Mouse (Mus musculus): ENCODE data around the gene Sectm1a.

Gene Sectm1a

DNA sequence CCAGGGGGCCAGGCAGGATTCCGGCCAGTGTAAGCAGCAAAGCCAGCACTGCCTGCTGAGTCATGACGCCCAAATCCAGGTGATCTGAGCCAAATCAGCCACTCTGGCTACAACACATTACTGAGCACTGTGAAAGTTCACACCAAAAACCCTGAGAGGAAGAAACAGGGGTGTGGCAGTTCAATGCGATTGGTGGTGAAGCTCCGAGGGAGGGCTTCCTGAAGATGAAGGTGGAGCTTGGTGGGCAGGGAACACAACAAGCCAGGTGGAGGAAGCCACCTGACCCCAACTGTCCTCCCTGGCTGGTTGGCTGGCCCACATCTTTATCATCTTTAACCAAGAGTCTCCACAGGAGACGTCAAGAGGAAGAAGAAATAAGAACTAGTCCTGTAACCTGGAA lies 41.7 kb downstream of the Sectm1a start, which contains the start of gene Cd7:
Cd7 (minus strand) TSS at position 117 of the 400 bp plus-strand sequence.
- POLR2A ChIA-PET = interaction anchor here in 1 of 4 experiments (1.3 kb wide), 1 partner anchor 319 kb away, joined by 5 read pairs; no protein-coding TSS in a partner anchor
- CTCF ChIA-PET = interaction anchor here (0.9 to 1.7 kb wide), 7 partner anchors 14 to 318 kb away, joined by 3 to 4 read pairs (median 4); partner anchors contain the start of gene Rac3 (in 1 of the 4)

DNA sequence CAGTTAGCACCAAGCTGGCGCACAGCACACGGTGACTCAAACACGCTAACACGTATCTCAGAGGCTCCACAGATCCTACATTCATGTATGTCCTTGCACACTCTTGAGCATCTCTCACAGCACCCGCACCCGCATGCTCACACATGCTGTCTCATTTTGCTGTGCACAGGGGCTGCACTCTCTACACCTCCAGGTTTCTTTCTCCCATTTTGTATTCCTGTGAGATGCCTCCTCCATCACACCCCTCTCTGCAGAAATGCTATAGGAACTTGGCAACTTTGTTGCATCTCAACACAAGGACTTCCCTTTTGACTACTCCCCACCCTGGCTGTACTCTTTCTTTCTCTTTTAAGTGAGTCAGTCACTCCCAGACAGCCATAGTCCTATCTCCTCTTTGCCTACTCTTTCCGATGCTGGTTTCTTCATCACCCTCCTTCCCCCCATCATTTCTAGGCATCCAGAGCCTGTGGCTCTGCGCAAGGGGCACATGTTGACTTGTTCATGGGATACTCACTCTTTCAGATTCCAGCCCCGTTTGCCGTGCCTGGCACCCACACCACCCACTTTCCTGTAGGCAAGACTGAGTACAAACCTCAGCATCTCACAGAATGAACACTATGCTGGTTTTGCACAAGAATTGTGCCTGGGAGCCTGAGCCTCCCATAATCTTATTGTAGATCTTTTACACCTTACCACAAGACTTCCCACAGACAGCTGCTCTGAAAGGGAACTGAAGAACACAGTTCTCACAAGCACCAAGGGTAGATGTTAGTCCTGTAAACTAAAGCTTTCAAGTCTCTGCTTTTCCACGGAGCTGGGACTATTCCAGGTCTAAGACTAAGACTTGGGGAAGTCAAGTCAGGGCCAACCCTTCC lies 42.4 kb downstream of the Sectm1a start:
- ChIA-PET CTCF (interaction anchor here (0.9 to 1.7 kb wide), 7 partner anchors 15 to 317 kb away, joined by 3 to 4 read pairs (median 4); partner anchors contain the start of gene Rac3 (in 1 of the 4)), POLR2A (interaction anchor here in 2 of 4 experiments (1.2 to 1.3 kb wide), 2 partner anchors 48 to 318 kb away, joined by 4 to 5 read pairs; partner anchors contain the start of gene Csnk1d (in 1 of the 2))

DNA sequence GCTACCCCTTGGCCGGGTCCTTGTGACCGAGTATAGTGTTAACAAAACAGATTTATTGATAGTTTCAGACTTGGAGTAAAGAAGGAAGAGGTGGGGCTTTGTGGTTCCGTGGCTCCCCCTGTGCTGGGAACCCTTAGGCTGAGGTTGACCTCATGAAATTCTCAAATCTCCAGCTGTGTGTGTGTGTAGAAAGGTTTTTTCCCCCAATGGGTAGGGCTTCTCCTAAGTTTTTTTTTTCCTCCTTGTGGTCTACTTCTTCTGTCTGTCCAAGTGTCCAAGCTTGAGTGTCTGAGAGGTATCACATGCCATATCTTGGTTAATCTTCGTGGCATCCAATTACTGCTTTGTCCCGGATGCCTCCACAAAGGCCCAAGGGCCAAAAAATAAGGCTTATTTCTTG lies 47.9 kb downstream of the Sectm1a start:
- POLR2A ChIA-PET = interaction anchor here in 1 of 4 experiments (0.8 to 1.1 kb wide), 3 partner anchors 9 to 73 kb away, joined by 3 read pairs; no protein-coding TSS in a partner anchor
- CTCF ChIA-PET = interaction anchor here in 2 of 4 experiments (0.6 to 1.0 kb wide), 2 partner anchors 8 to 15 kb away, joined by 4 to 5 read pairs; no protein-coding TSS in a partner anchor

DNA sequence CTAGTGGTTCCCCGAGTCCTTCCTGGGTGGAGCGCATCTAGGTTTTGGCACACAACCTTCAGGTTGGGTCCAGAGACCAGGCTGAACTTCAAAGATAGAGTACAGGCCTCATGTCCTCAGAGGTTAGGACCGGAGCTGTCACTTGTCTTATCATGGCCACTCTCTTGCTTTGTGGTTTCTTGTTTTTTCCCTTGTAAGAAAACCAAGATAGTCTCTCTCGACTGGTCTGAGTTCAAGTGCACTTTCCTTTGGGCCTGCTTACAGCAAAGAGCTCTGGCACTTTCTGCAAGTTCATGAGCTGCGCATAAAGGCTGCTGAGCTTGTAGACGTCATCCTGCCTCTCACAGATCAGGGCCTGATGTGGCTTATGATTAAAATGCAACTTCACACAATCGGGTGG lies 53.8 kb downstream of the Sectm1a start:
- ChIA-PET POLR2A (interaction anchor here in 1 of 4 experiments (1.0 kb wide), 1 partner anchor 153 kb away, joined by 3 read pairs; no protein-coding TSS in a partner anchor), CTCF (no interaction called here)

DNA sequence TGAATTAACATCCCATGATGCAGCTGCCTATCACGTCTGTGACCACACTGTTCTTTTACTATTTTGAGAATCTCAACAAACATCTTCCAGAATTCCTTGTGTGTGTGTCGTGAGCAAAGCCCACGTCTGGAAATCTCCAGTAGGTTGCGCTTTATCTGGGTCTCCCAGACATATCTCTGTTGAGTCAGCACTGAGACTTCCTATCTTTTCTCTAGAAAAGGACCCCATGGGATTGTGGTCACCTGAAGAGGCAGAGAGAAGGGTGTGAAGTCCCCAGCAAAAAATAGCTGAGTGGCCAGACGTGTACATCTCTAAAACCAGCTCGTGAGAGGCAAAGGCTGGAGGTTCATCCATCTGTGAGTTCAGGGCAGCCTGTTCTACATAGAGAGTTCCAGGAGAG lies 56.9 kb downstream of the Sectm1a start:
- CTCF ChIA-PET = interaction anchor here in 1 of 4 experiments (1.6 kb wide), 1 partner anchor 16 kb away, joined by 4 read pairs; no protein-coding TSS in a partner anchor
- POLR2A ChIA-PET = interaction anchor here in 2 of 4 experiments (0.8 to 1.0 kb wide), 3 partner anchors 9 to 1409 kb away, joined by 3 to 9 read pairs (median 3); no protein-coding TSS in a partner anchor

DNA sequence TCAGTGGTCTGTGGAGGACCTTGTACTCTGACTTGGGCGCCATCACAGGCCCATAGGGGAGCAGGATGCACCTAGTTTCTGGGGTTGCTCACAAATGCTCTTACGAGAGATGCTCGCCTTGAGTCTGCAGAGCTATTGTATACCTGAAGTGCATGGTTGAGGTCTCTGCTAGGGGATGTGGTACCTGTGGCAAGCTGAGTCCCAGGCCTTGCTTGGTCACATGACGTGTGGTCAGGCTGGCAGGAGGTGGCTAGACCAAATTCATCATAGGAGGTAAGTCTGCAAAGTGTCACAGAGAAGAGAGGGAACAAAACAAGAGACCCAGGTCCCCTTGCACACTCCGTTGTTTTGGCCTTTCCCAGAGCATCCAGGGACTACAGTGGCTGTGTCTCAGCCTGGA lies 61.5 kb downstream of the Sectm1a start:
- ChIA-PET CTCF (interaction anchor here in 2 of 4 experiments (1.4 to 1.6 kb wide), 2 partner anchors 34 kb away, joined by 4 to 5 read pairs; no protein-coding TSS in a partner anchor), POLR2A (no interaction called here)

DNA sequence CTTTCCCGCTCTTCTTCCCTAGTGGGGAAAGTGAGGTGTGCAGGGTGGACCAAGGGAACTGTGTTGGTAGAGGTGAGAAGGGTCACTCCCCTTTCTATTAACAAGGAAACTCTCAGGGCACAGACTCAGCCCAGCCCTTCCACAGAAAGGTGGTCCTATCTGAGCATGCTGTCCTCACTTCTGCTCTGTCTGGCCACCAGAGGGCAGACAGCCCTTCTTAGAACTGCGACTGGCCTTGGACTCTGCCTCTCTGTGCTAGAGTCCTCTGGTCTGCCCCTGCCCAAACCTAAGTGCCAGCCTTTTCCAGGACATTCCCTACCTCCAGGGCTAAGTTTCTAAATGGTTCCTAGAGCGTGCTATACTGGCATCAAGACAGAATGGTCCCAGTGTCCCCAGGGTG lies 63.3 kb downstream of the Sectm1a start:
- ChIA-PET CTCF (interaction anchor here in 3 of 4 experiments (0.7 to 1.7 kb wide), 5 partner anchors 23 to 30 kb away, joined by 3 to 8 read pairs (median 5); no protein-coding TSS in a partner anchor), POLR2A (no interaction called here)

Measured in embryonic stem cell, embryonic (primary cell).